Mouse (Mus musculus) C2C12 (cell line): ENCODE measurements around the gene Cd300c.

Experiments
- CTCF ChIP-seq: IDR thresholded peaks from one replicate; pipeline ENCODE4 v1.5.1; 2011; ENCODE audit not compliant: control insufficient read depth, insufficient read depth, insufficient read length
- MYOD1 ChIP-seq: IDR thresholded peaks from one replicate; pipeline ENCODE4 v1.6.1; 2011; ENCODE audit warnings: low read depth; ENCODE audit not compliant: control insufficient read depth, insufficient read length
- MYOG ChIP-seq: IDR thresholded peaks from one replicate; pipeline ENCODE4 v1.6.1; 2011; ENCODE audit not compliant: control insufficient read depth, insufficient read length; ENCODE audit errors: extremely low read depth
- USF1 ChIP-seq: IDR thresholded peaks from one replicate; pipeline ENCODE4 v1.6.1; 2011; ENCODE audit warnings: low read depth, mild to moderate bottlenecking, control low read depth, moderate library complexity

GRCm38 (mm10) chr11:115004070-115004469 lies 35.1 kb upstream of the Cd300c start:
- TF ChIP-seq CTCF (no peak), MYOG (no peak), USF1 (no peak), MYOD1 (no peak)
